Mouse (Mus musculus): ENCODE data around the gene Cyp8b1.

DNA sequence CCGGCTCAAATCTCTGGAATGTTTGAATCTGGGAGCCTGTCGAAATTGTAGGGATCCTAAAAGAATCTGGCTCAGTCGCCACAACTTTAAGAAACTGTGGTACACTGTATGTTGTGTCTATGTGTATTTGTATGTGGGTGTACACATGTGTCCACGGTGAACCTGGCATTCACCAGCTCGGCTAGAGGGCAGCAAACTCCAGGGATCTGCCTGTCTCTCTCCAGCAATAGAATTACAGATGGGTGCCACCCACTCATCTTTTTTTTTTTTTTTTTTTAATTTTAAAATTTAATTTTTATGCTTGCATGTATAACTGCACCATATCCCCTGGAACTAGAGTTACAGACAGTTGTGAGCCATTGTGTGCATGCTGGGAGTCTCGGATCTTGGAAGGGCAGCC lies 34.8 kb downstream of the Cyp8b1 start:
- TF ChIP-seq ZC3H11A (IDR thresholded peaks at IDR 0.05; ENCODE audit: borderline replicate concordance, low read depth, low read length) (no peak), MAFK (IDR thresholded peaks at IDR 0.05; ENCODE audit: insufficient read depth, low read depth, low read length) (no peak), HCFC1 (IDR thresholded peaks at IDR 0.05; ENCODE audit: borderline replicate concordance, insufficient read depth, low read length) (no peak)

Data from ES-E14 (cell line).